Mouse (Mus musculus) urinary bladder, postnatal 36 days (tissue): ENCODE results near the gene Birc5.

Source experiments
- DNase-seq, 2 experiments: peaks; one replicate each; pipeline ENCODE4 v3.0.0; 2022; ENCODE audit warnings: low spot score in 2 of 2, mixed read lengths in 1 of 2

The Birc5 gene

GRCm38 (mm10) chr11:117886000-117886399, 36.9 kb downstream of the Birc5 start:
- no peak for DNase-seq

DNA sequence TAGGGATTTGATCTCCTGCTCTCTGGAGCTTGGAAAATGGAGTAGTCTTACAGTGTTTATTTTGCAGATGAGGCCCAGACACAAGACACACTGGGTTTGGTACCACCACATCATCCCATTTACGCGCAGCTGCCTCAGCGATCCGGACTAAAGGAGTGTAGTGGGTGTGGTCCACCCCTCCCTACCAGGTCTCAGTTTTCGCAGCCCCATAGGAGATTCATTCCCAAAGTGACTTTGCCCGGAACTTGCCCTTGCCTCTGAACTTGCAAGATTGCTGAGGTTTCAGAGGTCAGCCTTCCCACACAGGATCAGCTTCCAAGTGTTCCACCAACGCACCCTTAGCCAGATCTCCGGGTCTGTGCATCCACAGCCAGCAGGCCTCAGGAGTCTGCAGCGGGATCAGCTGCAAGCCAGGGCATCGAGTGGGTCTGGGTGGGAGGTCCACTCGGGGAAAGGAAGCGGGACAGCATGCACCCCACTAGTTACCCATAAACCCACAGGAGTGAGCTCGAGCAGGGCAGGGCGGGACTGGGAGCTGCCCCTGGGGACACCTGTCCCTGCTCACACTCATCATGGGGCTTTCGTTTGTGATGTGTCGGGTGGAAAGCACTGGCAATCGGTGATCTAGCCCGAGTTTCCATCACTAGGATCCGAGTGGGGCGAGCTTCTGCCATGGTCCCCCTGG, 39.3 kb downstream of the Birc5 start:
- no peak for DNase-seq

DNA sequence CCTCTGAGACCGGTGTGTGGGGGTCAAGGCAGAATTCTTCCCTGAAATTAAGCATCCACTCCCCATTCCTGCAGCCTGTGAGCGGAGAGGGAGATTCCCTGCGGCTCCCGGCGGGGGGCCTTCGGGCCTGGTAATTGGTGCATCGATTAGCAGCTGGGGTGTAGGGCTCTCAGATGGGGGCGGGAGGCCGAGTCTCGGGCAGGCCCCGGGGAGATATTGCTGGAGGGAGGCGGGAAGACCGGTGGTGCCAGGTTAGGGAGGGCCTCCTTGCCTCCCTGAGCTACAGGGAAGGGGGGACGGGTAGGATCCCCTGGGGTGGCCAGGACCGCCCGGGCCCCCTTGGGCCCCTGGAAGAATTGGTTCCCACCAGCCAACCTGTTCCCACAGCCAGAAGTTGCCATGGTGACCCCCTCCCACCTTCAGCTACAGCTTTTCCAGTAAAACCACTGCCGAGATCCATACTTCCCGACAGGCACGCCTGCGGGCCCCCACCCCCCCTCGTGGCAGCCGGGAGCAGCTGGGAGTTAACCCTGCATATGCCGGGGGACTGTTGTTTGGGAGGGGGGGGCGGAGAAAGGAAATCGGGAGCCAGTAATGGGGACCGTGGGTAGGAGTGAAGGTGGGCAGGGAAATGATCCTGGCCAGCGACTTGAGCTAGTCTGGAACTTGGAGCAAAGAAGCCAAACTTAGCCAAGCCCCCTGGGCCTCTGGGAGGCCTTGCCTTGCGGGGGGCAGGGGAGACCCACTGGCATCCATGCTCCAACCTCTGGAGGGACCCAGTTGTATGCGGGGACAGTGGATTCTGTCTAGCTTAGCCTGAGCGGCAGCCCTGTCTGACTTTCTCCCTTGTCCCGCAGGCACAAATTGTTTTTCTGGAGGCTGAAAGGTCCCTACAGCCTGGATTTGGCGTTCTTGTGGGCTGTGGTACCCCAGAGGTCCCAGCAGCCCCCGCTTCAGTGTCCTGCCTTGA, 40.1 kb downstream of the Birc5 start:
- DNase-seq, result no peak

GRCm38 (mm10) chr11:117889887-117890340, 40.9 kb downstream of the Birc5 start:
- DNase-seq, result no peak

GRCm38 (mm10) chr11:117890519-117891282, 41.6 kb downstream of the Birc5 start:
- no peak for DNase-seq

DNA sequence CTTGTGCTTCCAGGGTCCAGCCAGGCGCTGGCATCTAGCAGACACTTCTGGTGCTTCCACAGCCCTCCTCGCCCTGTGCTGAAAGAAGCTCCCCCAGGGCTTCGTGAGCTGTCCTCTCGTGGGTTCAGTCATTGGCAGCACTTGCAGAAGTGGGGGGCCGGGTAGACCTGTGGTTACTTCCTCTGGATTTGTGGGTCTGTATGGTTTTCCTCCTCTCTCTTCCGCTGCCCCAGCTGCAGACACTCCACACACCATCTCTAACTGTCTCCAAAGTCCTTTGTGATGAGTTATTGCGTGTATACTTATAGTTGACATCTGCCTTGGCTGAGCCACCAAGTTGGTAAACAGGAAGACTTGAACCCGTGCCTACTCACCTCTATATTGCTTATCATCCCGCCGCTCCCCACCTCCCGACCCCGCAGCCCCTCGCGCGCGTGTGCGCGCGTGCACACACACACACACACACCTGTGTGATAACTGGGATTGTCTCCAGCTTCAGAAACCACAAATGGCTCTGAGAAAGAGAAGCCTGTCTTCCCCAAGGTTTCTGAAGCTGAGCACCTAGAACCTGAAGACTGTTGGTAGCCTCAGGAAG, 42.6 kb downstream of the Birc5 start:
- DNase-seq, result no peak

DNA sequence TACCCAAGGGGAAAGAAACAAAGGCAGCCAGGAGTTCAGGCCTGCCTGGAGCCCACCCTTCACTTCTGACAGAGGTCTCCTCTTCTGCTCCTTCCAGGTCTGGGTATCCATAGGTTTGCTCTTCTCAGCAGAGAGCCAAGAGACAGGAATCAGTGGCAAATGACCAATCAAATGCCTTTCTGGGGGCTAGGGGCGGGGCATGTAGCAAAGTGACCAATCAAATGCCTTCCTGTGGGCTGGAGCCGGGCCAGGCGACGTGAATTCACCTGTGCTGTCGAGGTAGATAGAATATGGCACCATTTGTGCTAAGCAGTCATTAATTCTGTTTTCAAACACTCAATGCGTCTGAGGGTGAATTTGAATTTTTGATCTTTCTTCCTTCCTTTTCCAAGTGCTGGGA, 43.1 kb downstream of the Birc5 start:
- DNase-seq, result no peak

DNA sequence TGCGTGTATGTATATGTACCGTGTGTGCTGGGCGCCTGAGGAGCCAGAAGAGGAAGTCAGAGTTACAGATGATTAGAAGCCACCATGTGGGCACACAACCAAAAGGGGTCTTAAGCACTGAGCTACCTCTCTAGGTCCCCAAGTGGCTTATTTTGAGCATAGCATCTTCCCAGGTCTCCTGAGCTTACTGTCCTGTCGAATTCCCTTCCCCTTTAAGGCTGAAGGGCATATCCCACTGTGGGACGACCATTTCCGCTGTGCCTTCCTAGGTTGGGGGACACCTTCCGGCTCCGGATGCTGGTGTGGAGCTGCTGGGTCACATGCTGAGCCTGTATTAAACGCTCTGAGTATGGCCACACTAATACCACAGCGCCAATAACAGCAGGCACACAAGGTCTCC, 45.6 kb downstream of the Birc5 start:
- DNase-seq, result no peak

DNA sequence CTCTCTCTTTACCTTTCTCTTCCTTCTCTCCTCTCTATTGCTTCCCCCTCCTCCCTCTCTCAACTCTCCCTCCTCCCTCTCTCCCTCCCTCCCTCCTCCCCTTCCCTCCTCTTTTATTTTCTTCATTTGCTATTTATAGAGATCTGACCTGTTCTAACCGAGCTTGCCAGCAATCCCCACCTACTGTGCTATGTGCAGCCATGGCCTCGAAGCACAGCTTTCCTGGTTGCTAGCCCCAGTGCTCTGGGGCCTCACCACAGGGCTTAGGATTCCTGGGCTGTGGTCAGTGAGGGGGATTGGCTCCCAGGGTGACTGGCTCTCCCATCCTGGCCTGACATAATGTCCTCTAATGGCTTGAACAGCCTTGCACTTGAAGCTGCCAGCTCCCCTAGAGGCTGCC, 47.5 kb downstream of the Birc5 start:
- DNase-seq, result no peak

- no peak for DNase-seq
Measured at GRCm38 (mm10) chr11:117902282-117902681, 53.2 kb downstream of the Birc5 start.

GRCm38 (mm10) chr11:117904442-117904841, 55.4 kb downstream of the Birc5 start:
- DNase-seq, result no peak
